Mouse (Mus musculus): ENCODE measurements around the gene BC030870. TPM values are rescaled to one million over a fixed set of nuclear protein-coding genes. Genes with fewer than 3 reads are reported as not detected.

The BC030870 gene
- polyA plus RNA-seq, 1 experiment from 2014 or later: not detected

Small RNA genes within 50 kb of the gene (microRNA-seq; reads per million reads assigned to microRNA genes)
- not detected for gene Gm24333

Other genes starting within 250 kb of the BC030870 start
- 28.5 and 29.0 TPM in 2 replicates for gene Tmem192, start 182.4 kb downstream of the BC030870 start, polyA plus RNA-seq (2016; fragmentation: Nextera tagmentation; extraction: Ambion mirVana)
- gene Trim75, start 141.7 kb downstream of the BC030870 start, polyA plus RNA-seq (2016; fragmentation: Nextera tagmentation; extraction: Ambion mirVana): not detected in 2 replicates
- 0.16 TPM in 2 replicates for gene Trim61, start 111.0 kb downstream of the BC030870 start, polyA plus RNA-seq (2016; fragmentation: Nextera tagmentation; extraction: Ambion mirVana)
- not detected in 2 replicates for gene Trim60, start 111.0 kb downstream of the BC030870 start, polyA plus RNA-seq (2016; fragmentation: Nextera tagmentation; extraction: Ambion mirVana)
- 10.7 and 13.8 TPM in 2 replicates for gene Apela, start 92.2 kb downstream of the BC030870 start, polyA plus RNA-seq (2016; fragmentation: Nextera tagmentation; extraction: Ambion mirVana)
- not detected in 2 replicates for gene Gm10663, start 54.5 kb downstream of the BC030870 start, polyA plus RNA-seq (2016; fragmentation: Nextera tagmentation; extraction: Ambion mirVana)

Measured in heart, embryonic 10.5 days (tissue).